Mouse (Mus musculus) midbrain, embryonic 16.5 days (tissue): ENCODE results near the gene Npy1r. TPM values are rescaled to one million over a fixed set of nuclear protein-coding genes. Genes with fewer than 3 reads are reported as not detected.

Experiments
- ATAC-seq: fragments of 200-750 bp; cut with Nextera tagmentation; 2 replicates; pipeline ENCODE4 v1.8.0; 2017; ENCODE audit warnings: moderate TSS enrichment
- H3K27ac ChIP-seq: fragments of 300-500 bp; sonication (generic); 2 replicates; pipeline ENCODE4 v1.5.1; 2014; ENCODE audit warnings: mild to moderate bottlenecking, low read length, mixed read lengths
- H3K27me3 ChIP-seq: fragments of 300-500 bp; sonication (generic); 2 replicates; pipeline ENCODE4 v1.6.1; 2014; ENCODE audit warnings: low read depth, low read length, mixed read lengths; ENCODE audit not compliant: control insufficient read depth, insufficient read depth
- H3K36me3 ChIP-seq: fragments of 300-500 bp; sonication (generic); 2 replicates; pipeline ENCODE4 v1.6.1; 2014; ENCODE audit warnings: mild to moderate bottlenecking, low read length, moderate library complexity, mixed read lengths; ENCODE audit not compliant: control insufficient read depth, insufficient read depth
- H3K4me1 ChIP-seq: fragments of 300-500 bp; sonication (generic); 2 replicates; pipeline ENCODE4 v1.6.1; 2014; ENCODE audit warnings: mild to moderate bottlenecking, low read length, mixed read lengths; ENCODE audit not compliant: control insufficient read depth, insufficient read depth
- H3K4me2 ChIP-seq: fragments of 300-500 bp; sonication (generic); 2 replicates; pipeline ENCODE4 v1.6.1; 2014; ENCODE audit warnings: mild to moderate bottlenecking, low read length, mixed read lengths
- H3K4me3 ChIP-seq: fragments of 300-500 bp; sonication (generic); 2 replicates; pipeline ENCODE4 v1.5.1; 2014; ENCODE audit warnings: low read depth, mild to moderate bottlenecking, low read length, moderate library complexity, mixed read lengths
- H3K9ac ChIP-seq: fragments of 300-500 bp; sonication (generic); 2 replicates; pipeline ENCODE4 v1.6.1; 2014; ENCODE audit warnings: low read depth, low read length, mixed read lengths
- H3K9me3 ChIP-seq: fragments of 300-500 bp; sonication (generic); replicated peaks from 2 replicates; pipeline ENCODE4 v1.6.1; 2014; ENCODE audit warnings: mild to moderate bottlenecking, low read length, mixed read lengths; ENCODE audit not compliant: control insufficient read depth, poor library complexity, severe bottlenecking
- WGBS: fragments of 180-500 bp; shearing (Covaris S2); extraction: QIAGEN DNeasy Blood & Tissue Kit; methylation state at CpG from one replicate; pipeline ENCODE4 v1.1.7; 2014; 5-methylcytosine and 5-hydroxymethylcytosine counted together
- polyA plus RNA-seq: library from polyadenylated mRNA; unstranded; fragments of >200 nt; fragmentation: Nextera tagmentation; extraction: Ambion mirVana; gene quantifications from 2 replicates; pipeline ENCODE4 v1.2.1, GENCODE M21; 2015

Npy1r gene
- 4.4 and 6.6 TPM in 2 replicates for polyA plus RNA-seq

DNA sequence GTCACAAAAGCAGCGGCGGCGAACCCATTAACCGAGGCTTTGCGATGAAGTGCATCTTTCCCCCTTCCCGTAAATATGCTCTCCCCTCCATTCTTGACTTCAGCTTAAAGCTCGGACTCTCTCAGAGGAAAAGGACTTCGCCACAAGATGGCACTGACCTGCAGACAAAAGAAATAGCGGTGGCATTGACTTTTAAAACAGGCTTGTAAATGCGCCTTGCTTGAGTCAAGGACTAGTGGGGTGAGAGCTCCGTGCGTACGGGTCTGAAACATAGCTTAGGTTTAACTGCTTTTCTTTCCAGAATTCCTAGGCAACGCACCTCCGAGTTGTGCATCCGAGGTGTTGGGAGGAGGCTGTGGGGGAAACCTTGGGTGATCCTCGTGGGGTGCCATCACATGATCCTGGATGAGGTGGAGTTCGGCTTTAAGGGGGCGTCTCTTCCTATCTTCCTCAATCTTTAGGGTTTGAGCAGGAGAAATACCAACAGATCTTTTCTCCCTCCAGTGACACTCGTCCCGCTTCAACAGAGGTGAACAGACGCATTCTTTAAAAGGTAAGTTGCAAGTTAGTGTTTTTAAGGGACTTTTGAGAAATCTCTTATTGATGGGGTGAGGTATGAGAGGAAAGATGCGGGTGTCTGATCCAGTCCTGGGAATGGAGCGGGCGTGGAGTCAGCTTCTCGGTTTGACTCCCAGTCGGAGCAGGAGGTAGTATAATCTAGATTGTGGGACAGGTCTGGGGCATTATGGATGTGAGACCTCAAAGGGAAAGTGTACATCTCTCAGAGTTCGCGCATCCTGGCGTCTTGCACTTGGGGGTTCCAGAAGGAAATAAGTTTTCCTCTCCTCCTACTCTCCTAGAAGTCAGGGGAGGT is at the start of gene Npy1r:
Npy1r (plus strand) TSS at position 223 of the 874 bp plus-strand sequence.
- H3K9ac ChIP-seq, result peak within 1 kb of the TSS; percentile 62
- peak within 1 kb of the TSS; percentile 81 for H3K4me2 ChIP-seq
- no peaks in the 10 kb centered on the region for H3K36me3 ChIP-seq
- under 1% methylated on average over 30 of the region's 30 CpGs for WGBS
- ATAC-seq, result peak; percentile 86
- no peak within 1 kb of the TSS for H3K27ac ChIP-seq
- peaks cover 5% of the 10 kb centered on the region for H3K27me3 ChIP-seq
- H3K4me1 ChIP-seq, result peaks cover 9% of the 10 kb centered on the region
- peak within 1 kb of the TSS; percentile 50 for H3K4me3 ChIP-seq
- no peaks in the 10 kb centered on the region for H3K9me3 ChIP-seq

GRCm38 (mm10) chr8:66681261-66681660 is 15.7 kb upstream of the Npy1r start:
- Histone ChIP-seq H3K4me3 (no peak overlapping the region), H3K4me2 (no peak overlapping the region), H3K9me3 (no peaks in the 10 kb centered on the region), H3K9ac (no peak overlapping the region), H3K27ac (no peak overlapping the region), H3K36me3 (0 out of 2 replicates have a peak, but pooled peaks cover 4% of the 10 kb centered on the region), H3K27me3 (no peaks in the 10 kb centered on the region; the same call in 1 of the 2 replicates), H3K4me1 (no peaks in the 10 kb centered on the region)
- 95% methylated on average over 2 of the region's 2 CpGs for WGBS
- no peak for ATAC-seq

DNA sequence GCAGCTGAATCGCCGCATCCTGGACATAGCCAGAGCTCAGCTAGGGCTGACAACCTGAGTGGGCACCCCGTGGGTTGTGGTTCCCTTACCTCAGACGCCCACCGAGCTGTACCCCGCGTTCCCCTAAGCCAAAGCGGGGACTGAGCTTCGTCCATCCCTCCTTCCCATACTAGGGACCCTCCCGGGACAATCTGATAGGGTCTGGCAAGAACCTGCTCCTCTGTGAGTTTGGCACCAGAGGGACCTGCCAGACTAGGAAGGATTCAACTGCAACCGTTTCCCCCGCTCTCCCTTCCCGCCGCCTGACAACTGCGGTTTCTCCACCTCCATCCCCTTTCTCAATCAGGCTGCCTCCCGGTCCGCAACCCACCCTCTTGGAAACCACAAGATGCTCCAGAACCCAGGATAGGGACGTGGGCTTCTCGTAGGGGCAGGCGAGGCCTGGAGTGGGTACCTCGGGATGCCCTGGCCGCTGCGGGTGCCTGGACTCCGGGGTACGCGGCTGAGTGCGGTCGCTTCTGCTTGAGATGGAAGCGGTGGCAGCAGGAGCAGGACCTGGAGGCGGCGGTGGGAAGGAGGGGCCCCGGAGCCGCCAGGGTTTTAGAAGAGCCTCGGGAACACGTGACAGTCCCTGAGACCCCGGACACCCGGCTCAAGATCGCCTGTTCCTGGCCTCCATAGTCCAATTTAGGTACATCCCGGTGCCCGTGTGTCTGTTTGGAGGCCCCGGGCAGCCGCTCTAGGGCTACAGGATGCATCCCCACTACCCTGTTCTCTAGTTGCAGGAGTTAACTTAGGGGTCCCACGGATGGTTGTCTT is 9.3 kb upstream of the Npy1r start, which contains the start of gene Npy5r:
Npy5r (minus strand) TSS at position 618 of the 819 bp plus-strand sequence.
- ATAC-seq, result peak; percentile 90
- Histone ChIP-seq H3K27me3 (no peaks in the 10 kb centered on the region; the same call in 1 of the 2 replicates), H3K9me3 (no peaks in the 10 kb centered on the region), H3K4me3 (peak within 1 kb of the TSS; percentile 59), H3K36me3 (no peaks in the 10 kb centered on the region), H3K4me2 (peak within 1 kb of the TSS; percentile 94), H3K9ac (peak within 1 kb of the TSS; percentile 79), H3K27ac (0 out of 2 replicates have a peak within 1 kb of the TSS, but pooled peaks have one; percentile 52), H3K4me1 (peaks cover 5% of the 10 kb centered on the region; the same call in 1 of the 2 replicates)
- WGBS, result 1% methylated on average over 43 of the region's 43 CpGs

DNA sequence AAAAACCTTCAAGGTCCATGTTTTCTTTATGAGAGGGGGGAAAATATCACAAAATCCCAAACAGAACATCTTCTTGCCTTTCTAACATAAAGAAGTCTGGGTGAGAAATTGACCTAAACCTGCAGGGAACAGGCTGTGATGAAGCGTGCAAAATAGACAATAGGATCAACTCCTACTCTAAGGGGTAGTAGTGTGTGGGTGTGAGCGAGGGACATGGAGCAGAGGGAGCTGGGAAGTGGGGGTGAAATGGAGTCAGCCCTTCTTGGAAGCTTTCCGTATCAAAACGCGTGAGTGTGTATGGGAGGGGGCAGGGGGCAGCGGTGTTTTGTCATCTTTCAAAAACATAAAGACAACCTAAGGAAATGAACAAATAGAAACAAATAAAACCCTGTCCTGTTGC is 8.6 kb upstream of the Npy1r start:
- WGBS, result 25% methylated on average over 6 of the region's 6 CpGs
- peak overlapping the region; percentile 94 for H3K4me2 ChIP-seq
- ATAC-seq, result peak; percentile 74

DNA sequence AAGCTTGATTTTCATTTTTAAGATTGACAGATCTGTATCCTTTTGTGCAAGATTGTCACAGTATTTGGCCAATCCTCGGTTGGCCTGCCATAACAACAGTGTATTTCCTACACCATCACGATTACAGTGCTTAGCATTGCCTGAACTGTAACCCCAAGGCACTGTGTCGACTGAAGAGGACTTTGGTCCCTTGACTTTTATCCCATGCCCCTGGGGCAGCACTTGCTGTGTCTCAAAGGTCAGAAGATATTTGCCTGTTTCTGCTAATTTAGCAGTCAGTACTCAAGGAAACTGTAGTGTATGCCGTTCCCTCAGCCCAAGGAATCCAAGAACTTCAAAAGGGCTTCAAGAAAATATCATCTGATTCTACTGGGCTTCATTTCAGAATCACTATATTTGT is 8.2 kb upstream of the Npy1r start:
- H3K9me3 ChIP-seq, result no peaks in the 10 kb centered on the region
- no peaks in the 10 kb centered on the region; the same call in 1 of the 2 replicates for H3K27me3 ChIP-seq
- WGBS, result 46% methylated on average over 4 of the region's 4 CpGs
- H3K9ac ChIP-seq, result no peak overlapping the region
- no peak for ATAC-seq
- H3K4me1 ChIP-seq, result peaks cover 5% of the 10 kb centered on the region; the same call in 1 of the 2 replicates
- no peak overlapping the region for H3K4me3 ChIP-seq
- H3K4me2 ChIP-seq, result peak overlapping the region; percentile 94
- H3K36me3 ChIP-seq, result no peaks in the 10 kb centered on the region
- H3K27ac ChIP-seq, result no peak overlapping the region

More for the DNA sequence above, 8.6 kb upstream of the Npy1r start:
- H3K4me3 ChIP-seq, result peak overlapping the region; percentile 59
- H3K27me3 ChIP-seq, result no peaks in the 10 kb centered on the region; the same call in 1 of the 2 replicates
- H3K36me3 ChIP-seq, result no peaks in the 10 kb centered on the region
- H3K4me1 ChIP-seq, result peaks cover 5% of the 10 kb centered on the region; the same call in 1 of the 2 replicates
- no peaks in the 10 kb centered on the region for H3K9me3 ChIP-seq
- H3K9ac ChIP-seq, result peak overlapping the region; percentile 79
- H3K27ac ChIP-seq, result no peak overlapping the region

GRCm38 (mm10) chr8:66690402-66690801 is 6.6 kb upstream of the Npy1r start:
- Histone ChIP-seq H3K27me3 (no peaks in the 10 kb centered on the region; the same call in none of the 2 replicates), H3K27ac (no peak overlapping the region), H3K4me3 (no peak overlapping the region), H3K9me3 (no peaks in the 10 kb centered on the region), H3K9ac (no peak overlapping the region), H3K4me1 (peaks cover 5% of the 10 kb centered on the region; the same call in 1 of the 2 replicates), H3K36me3 (no peaks in the 10 kb centered on the region), H3K4me2 (no peak overlapping the region)
- ATAC-seq, result no peak
- WGBS, result 60% methylated on average over 5 of the region's 5 CpGs

- peak overlapping the region; percentile 50 for H3K4me3 ChIP-seq
- no peaks in the 10 kb centered on the region for H3K9me3 ChIP-seq
- no peaks in the 10 kb centered on the region for H3K36me3 ChIP-seq
- 0 out of 2 replicates have a peak overlapping the region, but pooled peaks have one; percentile 7 for H3K9ac ChIP-seq
- ATAC-seq, result 0 out of 2 replicates have a peak, but pooled peaks have one; percentile 13
- H3K4me1 ChIP-seq, result peaks cover 9% of the 10 kb centered on the region
- H3K27me3 ChIP-seq, result peaks cover 5% of the 10 kb centered on the region
- 2% methylated on average over 7 of the region's 7 CpGs for WGBS
- H3K4me2 ChIP-seq, result peak overlapping the region; percentile 81
- H3K27ac ChIP-seq, result no peak overlapping the region
Measured at GRCm38 (mm10) chr8:66698011-66698410, 1.0 kb downstream of the Npy1r start.

DNA sequence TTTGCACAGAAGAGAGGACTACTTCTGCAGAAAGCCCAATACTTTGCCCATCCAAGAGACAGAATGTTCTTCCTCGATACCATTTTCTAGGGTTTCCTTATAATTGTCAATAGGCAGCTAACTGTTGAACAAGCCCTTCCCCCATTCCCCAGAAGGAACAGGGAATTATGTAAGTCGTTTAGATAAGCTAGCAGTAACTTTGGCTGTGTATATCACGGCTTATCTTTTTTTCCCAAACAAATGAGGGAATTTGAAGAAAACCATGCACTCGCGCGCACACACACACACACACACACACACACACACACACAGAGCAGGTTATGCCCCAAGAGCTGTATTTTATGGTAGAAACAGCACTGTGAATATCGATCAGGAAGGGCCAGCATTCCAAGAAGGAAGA is 1.8 kb downstream of the Npy1r start:
- H3K4me2 ChIP-seq, result peak overlapping the region; percentile 81

More for the DNA sequence above, 1.8 kb downstream of the Npy1r start:
- Histone ChIP-seq H3K27ac (no peak overlapping the region), H3K27me3 (peaks cover 5% of the 10 kb centered on the region), H3K9ac (no peak overlapping the region), H3K4me3 (peak overlapping the region; percentile 50; the same call in 1 of the 2 replicates), H3K36me3 (no peaks in the 10 kb centered on the region), H3K9me3 (no peaks in the 10 kb centered on the region), H3K4me1 (peaks cover 9% of the 10 kb centered on the region)
- no peak for ATAC-seq
- WGBS, result 78% methylated on average over 7 of the region's 7 CpGs
